Mouse (Mus musculus): Measurements from ENCODE around the gene Gm49405. TPM values are rescaled to one million over a fixed set of nuclear protein-coding genes. Genes with fewer than 3 reads are reported as not detected.
A peak's percentile ranks its signal among the peaks of the same experiment; 100 is the strongest.
"Not testable (repeated sequence)": the region's sequence is repeated elsewhere in the genome, so short reads cannot be mapped to it uniquely, and the experiment has no call there.

The Gm49405 gene
- 8.3 and 9.0 TPM in 2 replicates for polyA plus RNA-seq (2012; rRNA removed)

DNA sequence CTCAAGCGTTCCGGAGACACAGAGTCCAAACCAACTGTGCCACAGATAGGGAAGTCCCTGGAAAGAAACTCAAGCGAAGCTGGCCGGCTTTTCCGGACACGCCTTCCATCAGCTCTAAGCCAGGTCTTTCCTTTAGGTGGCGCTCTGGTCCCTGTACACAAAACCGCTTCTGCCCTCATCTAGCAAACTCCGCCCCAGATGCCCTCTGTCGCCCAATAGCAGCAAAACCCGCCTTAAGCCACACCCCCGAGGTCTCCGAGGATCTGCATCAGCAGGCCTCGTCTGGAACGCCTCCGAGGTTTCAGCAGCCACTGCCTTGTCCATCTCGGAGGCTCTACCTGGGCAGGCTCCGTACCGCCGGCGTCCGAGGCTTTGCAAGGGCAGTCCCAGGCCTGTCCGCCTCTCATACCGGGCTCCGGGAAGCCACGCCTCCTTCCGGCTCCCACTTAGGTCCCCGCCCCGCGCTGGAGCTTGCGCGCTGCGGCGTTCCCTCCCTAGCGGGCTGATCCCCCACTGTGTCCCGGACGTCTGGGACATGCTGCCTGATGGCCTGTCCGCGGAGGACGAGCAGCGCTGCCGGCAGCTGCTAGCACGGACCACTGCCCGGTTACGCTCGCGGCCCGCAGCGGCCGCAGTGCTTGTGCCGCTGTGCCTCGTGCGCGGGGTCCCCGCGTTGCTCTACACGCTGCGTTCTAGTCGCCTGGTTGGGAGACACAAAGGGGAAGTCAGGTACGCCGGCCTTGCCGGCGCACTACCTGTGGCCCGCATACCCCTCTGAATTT, at the start of gene Gm49405, which contains the start of gene Nudt8:
Gm49405 (plus strand) TSS at position 508 of the 782 bp plus-strand sequence.
Nudt8 (plus strand) TSS at position 462 of the 782 bp plus-strand sequence.
- peak; percentile 99 for DNase-seq (ENCODE audit: low read depth)
- TF ChIP-seq POLR2A (IDR thresholded peaks at IDR 0.05; ENCODE audit: borderline replicate concordance, extremely low read depth, insufficient read depth, insufficient read length, poor library complexity, severe bottlenecking) (peak; percentile 77), CTCF (IDR thresholded peaks at IDR 0.05; ENCODE audit: borderline replicate concordance, extremely low read depth, insufficient read depth, insufficient read length) (peak; percentile 89)

DNA sequence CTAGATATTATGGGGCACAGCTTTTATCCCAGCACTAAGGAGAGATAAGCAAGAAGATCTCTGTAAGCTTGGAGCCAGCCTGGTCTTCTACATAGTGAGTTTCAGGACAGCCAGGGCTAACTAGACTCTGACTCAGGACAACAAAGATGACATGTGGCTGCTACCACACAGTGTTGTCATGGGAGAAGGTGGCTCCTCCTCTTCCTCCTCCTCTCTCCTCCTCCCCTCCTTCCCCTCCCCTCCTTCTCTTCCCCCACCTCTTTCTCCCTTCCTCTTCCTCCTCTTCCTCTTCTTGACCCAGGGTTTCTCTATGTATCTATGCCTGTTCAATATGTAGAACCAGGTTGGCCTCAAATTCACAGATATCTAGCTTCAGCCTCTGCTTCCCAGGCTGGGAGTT, 49.0 kb upstream of the Gm49405 start:
- DNase-seq (ENCODE audit: low read depth) = no peak
- TF ChIP-seq POLR2A (IDR thresholded peaks at IDR 0.05; ENCODE audit: borderline replicate concordance, extremely low read depth, insufficient read depth, insufficient read length, poor library complexity, severe bottlenecking) (no peak), CTCF (IDR thresholded peaks at IDR 0.05; ENCODE audit: borderline replicate concordance, extremely low read depth, insufficient read depth, insufficient read length) (no peak)

DNA sequence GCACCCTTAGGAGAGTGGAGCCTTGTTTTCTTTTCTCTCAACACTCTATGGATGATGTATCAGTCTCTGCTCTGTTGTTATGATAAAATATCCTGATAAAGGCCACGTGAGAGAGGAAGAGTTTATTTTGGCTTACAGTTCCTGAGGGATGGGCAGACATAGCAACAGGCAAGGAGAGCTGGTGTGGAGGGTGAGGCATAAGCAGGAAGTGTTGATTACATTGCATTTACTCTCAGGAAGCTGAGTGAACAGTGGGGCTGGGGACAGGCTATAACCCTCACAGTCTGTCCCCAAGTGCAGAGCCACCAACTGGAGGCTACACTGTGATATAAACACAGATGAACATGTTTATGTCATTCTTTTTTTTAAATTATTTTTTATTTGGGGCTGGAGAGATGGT, 48.3 kb upstream of the Gm49405 start:
- TF ChIP-seq POLR2A (IDR thresholded peaks at IDR 0.05; ENCODE audit: borderline replicate concordance, extremely low read depth, insufficient read depth, insufficient read length, poor library complexity, severe bottlenecking) = no peak
- no peak for TF ChIP-seq CTCF (IDR thresholded peaks at IDR 0.05; ENCODE audit: borderline replicate concordance, extremely low read depth, insufficient read depth, insufficient read length)
- no peak for DNase-seq (ENCODE audit: low read depth)

DNA sequence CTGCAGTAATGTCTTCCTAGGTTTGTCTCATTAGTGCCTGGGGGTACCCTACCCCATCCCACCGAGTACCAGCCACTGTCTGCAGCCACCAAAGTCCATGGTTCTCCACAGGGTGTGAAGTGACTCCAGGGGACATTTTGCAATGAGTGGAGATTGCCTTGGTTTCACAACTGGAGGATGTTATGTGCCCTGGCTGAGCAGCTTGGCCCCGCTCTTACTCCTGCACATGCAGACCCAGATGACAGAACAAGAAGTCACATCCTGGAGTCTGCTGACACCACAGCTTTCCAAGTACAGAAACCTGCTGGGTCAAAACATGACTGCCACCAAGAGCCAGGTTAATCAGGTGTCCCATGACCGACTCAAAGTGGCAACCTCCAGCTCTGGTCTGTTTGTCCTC, 45.4 kb upstream of the Gm49405 start:
- DNase-seq (ENCODE audit: low read depth) = no peak
- TF ChIP-seq CTCF (IDR thresholded peaks at IDR 0.05; ENCODE audit: borderline replicate concordance, extremely low read depth, insufficient read depth, insufficient read length) = no peak
- no peak for TF ChIP-seq POLR2A (IDR thresholded peaks at IDR 0.05; ENCODE audit: borderline replicate concordance, extremely low read depth, insufficient read depth, insufficient read length, poor library complexity, severe bottlenecking)

DNA sequence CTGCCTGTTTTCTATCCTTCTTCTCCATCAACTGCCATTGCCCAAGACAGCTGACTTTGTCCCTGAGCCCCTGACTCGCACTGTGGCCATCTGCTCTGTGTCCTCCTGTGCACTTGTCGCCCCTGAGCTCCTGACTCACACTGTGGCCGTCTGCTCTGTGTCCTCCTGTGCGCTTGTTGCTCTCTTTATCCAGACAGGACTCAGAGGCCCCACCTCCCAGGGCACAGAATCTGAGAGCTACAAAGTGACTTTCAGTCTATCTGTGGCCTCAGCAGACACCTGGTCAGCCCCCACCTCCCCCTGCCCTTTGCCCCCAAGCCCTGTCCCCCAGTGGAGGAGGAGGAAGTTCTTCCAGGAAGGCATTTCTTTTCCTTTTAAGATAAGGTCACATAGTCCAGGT, 44.6 kb upstream of the Gm49405 start:
- DNase-seq (ENCODE audit: low read depth) = no peak
- TF ChIP-seq POLR2A (IDR thresholded peaks at IDR 0.05; ENCODE audit: borderline replicate concordance, extremely low read depth, insufficient read depth, insufficient read length, poor library complexity, severe bottlenecking) = no peak
- TF ChIP-seq CTCF (IDR thresholded peaks at IDR 0.05; ENCODE audit: borderline replicate concordance, extremely low read depth, insufficient read depth, insufficient read length) = no peak

DNA sequence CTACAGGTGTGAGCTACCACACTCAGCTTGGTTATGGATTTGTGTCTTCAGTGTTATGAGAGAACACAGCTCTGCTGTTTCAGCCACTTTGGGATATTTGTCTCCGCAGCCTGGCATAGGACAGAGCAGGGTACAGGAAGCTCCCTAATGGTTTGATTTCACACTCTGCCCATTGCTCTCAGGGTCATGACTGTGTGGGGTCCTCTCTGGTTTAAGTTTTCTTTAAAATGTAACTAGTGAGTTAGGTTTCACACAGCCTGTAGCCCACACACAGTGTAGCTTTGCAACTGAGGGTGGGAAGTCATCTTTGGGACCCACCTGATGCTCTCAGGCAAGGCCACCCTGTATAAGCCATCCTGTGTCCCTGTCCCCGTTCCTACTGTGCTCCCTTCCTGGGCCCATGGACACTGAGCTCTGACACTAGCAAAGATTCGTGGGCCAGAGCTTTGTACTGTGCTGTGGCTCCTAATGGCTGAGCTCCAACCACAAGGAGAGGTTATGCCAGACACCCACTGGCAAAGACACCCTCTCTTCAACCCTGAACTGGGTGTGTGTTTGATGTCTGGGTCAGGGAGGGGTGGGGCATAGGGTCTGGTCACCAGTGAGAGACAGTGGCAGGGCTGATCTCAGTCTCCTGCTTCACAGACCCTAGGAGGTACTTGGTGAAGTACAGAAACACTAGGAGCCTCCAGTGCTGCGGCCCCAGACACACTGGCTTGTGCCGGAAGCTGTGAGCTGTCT, 43.0 kb upstream of the Gm49405 start:
- not testable (repeated sequence) for DNase-seq (ENCODE audit: low read depth)

DNA sequence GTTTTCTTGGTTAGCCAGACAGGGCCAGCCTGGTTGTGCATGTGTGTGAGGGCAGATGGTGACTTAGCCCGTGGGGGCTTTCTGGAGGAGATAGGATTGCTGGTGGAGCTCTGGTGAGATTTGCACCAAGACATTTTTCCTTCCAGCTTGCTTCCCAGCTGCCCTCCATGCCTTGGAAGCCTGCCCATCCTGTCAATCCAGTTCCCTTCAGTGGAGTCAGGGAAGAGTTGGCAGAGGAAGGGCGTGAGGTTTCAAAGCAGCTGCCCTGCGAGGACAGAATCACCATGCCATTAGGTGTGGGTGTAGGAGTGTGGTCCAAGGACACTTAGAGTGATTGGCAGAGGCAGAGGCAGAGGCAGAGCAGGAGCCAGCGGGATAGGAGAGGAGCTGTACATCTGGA, 42.0 kb upstream of the Gm49405 start, which contains the start of gene Aldh3b3:
Aldh3b3 (plus strand) TSS at position 176 of the 400 bp plus-strand sequence.
- DNase-seq (ENCODE audit: low read depth) = peak; percentile 62
- TF ChIP-seq CTCF (IDR thresholded peaks at IDR 0.05; ENCODE audit: borderline replicate concordance, extremely low read depth, insufficient read depth, insufficient read length) (no peak), POLR2A (IDR thresholded peaks at IDR 0.05; ENCODE audit: borderline replicate concordance, extremely low read depth, insufficient read depth, insufficient read length, poor library complexity, severe bottlenecking) (no peak)

DNA sequence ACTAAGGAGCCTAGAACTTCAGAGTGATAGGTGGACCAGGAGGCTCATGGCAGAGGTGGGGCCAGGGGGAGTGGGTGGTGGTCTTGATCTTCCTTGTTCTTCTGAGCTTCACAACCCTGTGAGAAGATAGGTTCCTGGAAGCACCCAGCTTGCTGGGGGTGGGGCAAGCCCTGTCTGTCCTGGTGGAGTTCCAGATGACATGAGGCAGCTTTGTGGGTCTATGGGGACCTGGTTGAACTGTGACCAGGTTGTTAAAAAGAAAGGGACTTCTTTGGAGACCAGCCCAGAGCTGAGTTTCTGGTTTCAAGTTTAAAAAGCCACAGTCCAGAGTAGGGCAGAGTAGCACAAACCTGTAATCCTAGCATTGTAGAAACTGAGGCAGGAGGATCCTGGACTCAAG, 41.4 kb upstream of the Gm49405 start:
- DNase-seq (ENCODE audit: low read depth) = no peak
- TF ChIP-seq CTCF (IDR thresholded peaks at IDR 0.05; ENCODE audit: borderline replicate concordance, extremely low read depth, insufficient read depth, insufficient read length) (no peak), POLR2A (IDR thresholded peaks at IDR 0.05; ENCODE audit: borderline replicate concordance, extremely low read depth, insufficient read depth, insufficient read length, poor library complexity, severe bottlenecking) (no peak)

DNA sequence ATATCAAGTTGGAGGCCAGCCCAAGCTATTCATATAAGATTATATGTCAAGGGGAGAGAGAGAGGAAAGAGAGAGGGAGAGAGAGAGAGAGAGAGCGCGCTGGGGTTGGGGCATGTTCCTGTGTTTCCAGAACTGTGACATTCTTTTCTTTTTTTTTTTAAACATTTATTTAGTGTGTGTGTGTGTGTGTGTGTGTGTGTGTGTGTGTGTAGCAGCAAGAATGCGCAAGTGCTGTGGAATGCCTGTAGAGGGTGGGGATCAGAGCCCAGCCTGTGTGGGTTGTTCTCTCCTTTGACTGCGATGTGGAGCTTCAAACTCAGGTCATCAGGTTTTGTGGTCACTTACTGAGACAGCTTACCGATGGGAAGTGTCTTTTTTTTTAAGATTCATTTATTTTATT, 40.2 kb upstream of the Gm49405 start:
- TF ChIP-seq CTCF (IDR thresholded peaks at IDR 0.05; ENCODE audit: borderline replicate concordance, extremely low read depth, insufficient read depth, insufficient read length) = no peak
- no peak for TF ChIP-seq POLR2A (IDR thresholded peaks at IDR 0.05; ENCODE audit: borderline replicate concordance, extremely low read depth, insufficient read depth, insufficient read length, poor library complexity, severe bottlenecking)
- DNase-seq (ENCODE audit: low read depth) = no peak

DNA sequence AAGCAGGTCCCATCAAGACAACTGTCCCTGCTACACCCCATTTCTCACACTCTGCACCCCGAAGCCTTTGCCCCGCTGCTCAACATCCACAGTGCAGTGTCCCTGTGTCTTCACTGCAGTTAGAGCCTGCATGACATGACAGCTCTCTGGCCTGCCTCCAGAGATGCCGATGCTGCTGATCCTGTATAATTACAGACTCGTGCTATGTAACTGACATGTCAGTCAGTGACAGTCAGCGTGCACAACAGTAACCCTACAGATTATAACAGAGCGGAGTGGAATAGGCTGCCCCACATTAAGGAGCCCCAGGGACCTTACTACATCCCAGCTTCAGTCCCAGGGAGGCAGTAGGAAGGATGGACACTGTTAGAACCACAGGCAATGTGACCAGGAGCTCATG, 38.6 kb upstream of the Gm49405 start:
- not testable (repeated sequence) for DNase-seq (ENCODE audit: low read depth)

DNA sequence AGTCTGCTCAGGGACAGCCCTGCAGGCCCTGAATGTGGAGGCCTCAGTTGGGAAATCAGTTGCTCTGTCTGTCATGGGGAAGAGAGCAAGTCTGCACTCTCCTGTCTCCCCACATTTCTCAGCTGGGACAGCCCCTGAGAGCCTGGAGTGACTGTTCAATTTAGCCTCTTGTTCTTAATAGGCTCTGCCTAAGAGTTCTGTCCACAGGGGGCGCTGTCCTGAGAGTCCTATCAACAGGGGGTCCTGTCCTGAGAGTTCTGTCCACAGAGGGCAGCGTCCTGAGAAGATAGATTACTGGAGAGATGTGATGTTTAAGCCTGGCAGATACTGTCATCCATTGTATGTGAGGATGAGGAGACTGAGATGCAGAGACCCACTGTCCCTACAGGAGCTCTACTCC, 38.0 kb upstream of the Gm49405 start:
- TF ChIP-seq POLR2A (IDR thresholded peaks at IDR 0.05; ENCODE audit: borderline replicate concordance, extremely low read depth, insufficient read depth, insufficient read length, poor library complexity, severe bottlenecking) (no peak), CTCF (IDR thresholded peaks at IDR 0.05; ENCODE audit: borderline replicate concordance, extremely low read depth, insufficient read depth, insufficient read length) (peak; percentile 13; the same call in 1 of the 2 replicates)
- no peak for DNase-seq (ENCODE audit: low read depth)

DNA sequence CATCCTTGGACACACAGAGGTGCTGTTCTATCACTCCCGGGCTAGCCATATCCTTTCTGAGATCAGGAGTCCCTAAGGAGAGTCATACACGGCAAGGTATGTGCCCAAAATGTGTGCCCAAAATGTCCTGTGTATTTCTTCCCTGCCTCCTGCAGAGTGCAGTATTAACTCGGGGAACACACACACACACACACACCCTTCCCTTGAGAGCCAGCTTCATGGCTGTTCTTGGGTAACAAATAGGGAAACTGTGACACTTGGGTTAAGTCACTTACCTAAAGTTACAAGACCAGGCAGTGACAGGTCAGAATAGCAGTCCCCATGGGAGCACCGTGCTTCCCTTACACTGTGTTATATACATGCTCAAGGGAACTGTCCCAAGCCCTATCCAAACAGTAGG, 36.4 kb upstream of the Gm49405 start:
- no peak for DNase-seq (ENCODE audit: low read depth)
- TF ChIP-seq CTCF (IDR thresholded peaks at IDR 0.05; ENCODE audit: borderline replicate concordance, extremely low read depth, insufficient read depth, insufficient read length) (no peak), POLR2A (IDR thresholded peaks at IDR 0.05; ENCODE audit: borderline replicate concordance, extremely low read depth, insufficient read depth, insufficient read length, poor library complexity, severe bottlenecking) (no peak)
